Mouse (Mus musculus): ENCODE measurements around the gene Srxn1. TPM values are rescaled to one million over a fixed set of nuclear protein-coding genes. Genes with fewer than 3 reads are reported as not detected.

Srxn1 gene
- total and polyA plus RNA-seq, 3 experiments: not detected

- H3K27ac ChIP-seq (ENCODE audit: insufficient read depth, low read depth): no peak overlapping the region
- no peaks in the 10 kb centered on the region for H3K79me2 ChIP-seq (replicated peaks; ENCODE audit: control insufficient read depth, extremely low read depth, insufficient read depth, poor library complexity, severe bottlenecking)
- dilution Hi-C loops (cut with MboI; ENCODE audit: extremely low pct_ligation_motif_present, extremely low pct_unique_long_range_greater_than_20kb, low sequenced_read_pairs) (no loop called here), in situ Hi-C loops (cut with MboI; ENCODE audit: low pct_ligation_motif_present, low pct_unique_long_range_greater_than_20kb, low sequenced_read_pairs) (no loop called here)
- TF ChIP-seq MEF2A (IDR thresholded peaks at IDR 0.05; ENCODE audit: borderline replicate concordance, low read depth, low read length) (no peak), ZMIZ1 (IDR thresholded peaks at IDR 0.05; ENCODE audit: low read depth, low read length) (no peak), NRF1 (IDR thresholded peaks at IDR 0.05; ENCODE audit: low read depth, low read length) (no peak), ZKSCAN1 (IDR thresholded peaks at IDR 0.05; ENCODE audit: borderline replicate concordance, low read depth, low read length) (no peak), EP300 (IDR thresholded peaks at IDR 0.05; ENCODE audit: low read length) (no peak), MAX (IDR thresholded peaks at IDR 0.05; ENCODE audit: low read length) (no peak), IRF4 (IDR thresholded peaks at IDR 0.05; ENCODE audit: low read depth, low read length) (no peak), KAT2A (IDR thresholded peaks at IDR 0.05; ENCODE audit: insufficient replicate concordance, low read length) (no peak), JUND (conservative IDR thresholded peaks at IDR 0.05; ENCODE audit: low read depth, low read length) (no peak), TCF12 (IDR thresholded peaks at IDR 0.05; ENCODE audit: low read depth, low read length) (no peak), JUN (IDR thresholded peaks at IDR 0.05; ENCODE audit: insufficient read depth, low read depth, low read length) (no peak), SMC3 (IDR thresholded peaks at IDR 0.05; ENCODE audit: low read depth, low read length) (no peak)
- H3K9me3 ChIP-seq (replicated peaks; ENCODE audit: low read length): peaks cover 13% of the 10 kb centered on the region
- H3K4me1 ChIP-seq (ENCODE audit: control insufficient read depth in 1 of 2, insufficient read depth in 2 of 2): peaks cover 0 to 4% of the 10 kb centered on the region in 2 experiments; a peak in 2 of 4 replicates
- no peak overlapping the region for H3K4me3 ChIP-seq (replicated peaks in 1 of 3; ENCODE audit: low read depth in 2 of 3, low read length in 2 of 3, poor library complexity in 1 of 3)
- no peaks in the 10 kb centered on the region for H3K36me3 ChIP-seq (replicated peaks in 1 of 2; ENCODE audit: control insufficient read depth in 1 of 2, insufficient read depth in 1 of 2, low read length in 1 of 2)
- no peak for DNase-seq (ENCODE audit: extremely low read depth)
- H3K27me3 ChIP-seq (replicated peaks): peaks cover 62% of the 10 kb centered on the region
- no peak overlapping the region for H3K9ac ChIP-seq (ENCODE audit: insufficient read depth, low read depth)
- H3K4me2 ChIP-seq (ENCODE audit: insufficient read depth, low read depth, poor library complexity, severe bottlenecking): no peak overlapping the region
Observed at GRCm38 (mm10) chr2:152096922-152097321, 8.4 kb upstream of the Srxn1 start.

DNA sequence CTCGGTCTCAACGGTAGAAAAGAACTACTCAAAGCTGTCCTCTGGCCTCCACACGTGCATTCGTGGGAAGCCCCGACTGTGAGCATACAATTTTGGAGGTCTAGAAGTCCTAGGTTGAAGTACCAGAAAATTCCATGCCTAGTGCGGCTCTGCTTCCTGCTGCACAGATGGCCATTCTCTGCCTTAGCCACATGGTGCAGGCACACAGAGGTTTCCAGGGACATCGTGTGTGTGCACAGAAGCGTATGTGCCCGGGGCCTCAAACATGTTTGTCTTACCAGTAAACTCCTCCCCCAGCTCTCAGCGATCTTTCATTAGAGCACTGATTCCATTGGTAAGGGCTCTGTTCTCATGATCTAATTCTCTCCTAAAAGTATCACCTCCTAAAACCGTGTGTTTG is 7.4 kb upstream of the Srxn1 start:
- Histone ChIP-seq H3K9me3 (replicated peaks; ENCODE audit: low read length) (peaks cover 16% of the 10 kb centered on the region), H3K27me3 (replicated peaks) (peaks cover 72% of the 10 kb centered on the region), H3K36me3 (replicated peaks in 1 of 2; ENCODE audit: control insufficient read depth in 1 of 2, insufficient read depth in 1 of 2, low read length in 1 of 2) (no peaks in the 10 kb centered on the region), H3K4me3 (replicated peaks in 1 of 3; ENCODE audit: low read depth in 2 of 3, low read length in 2 of 3, poor library complexity in 1 of 3) (no peak overlapping the region), H3K4me2 (ENCODE audit: insufficient read depth, low read depth, poor library complexity, severe bottlenecking) (no peak overlapping the region), H3K27ac (ENCODE audit: insufficient read depth, low read depth) (no peak overlapping the region), H3K9ac (ENCODE audit: insufficient read depth, low read depth) (no peak overlapping the region), H3K79me2 (replicated peaks; ENCODE audit: control insufficient read depth, extremely low read depth, insufficient read depth, poor library complexity, severe bottlenecking) (no peaks in the 10 kb centered on the region), H3K4me1 (ENCODE audit: control insufficient read depth in 1 of 2, insufficient read depth in 2 of 2) (no peaks in the 10 kb centered on the region; a peak in 1 of 4 replicates)
- DNase-seq (ENCODE audit: extremely low read depth): no peak
- dilution Hi-C loops (cut with MboI; ENCODE audit: extremely low pct_ligation_motif_present, extremely low pct_unique_long_range_greater_than_20kb, low sequenced_read_pairs) (no loop called here), in situ Hi-C loops (cut with MboI; ENCODE audit: low pct_ligation_motif_present, low pct_unique_long_range_greater_than_20kb, low sequenced_read_pairs) (no loop called here)
- TF ChIP-seq NRF1 (IDR thresholded peaks at IDR 0.05; ENCODE audit: low read depth, low read length) (no peak), JUND (conservative IDR thresholded peaks at IDR 0.05; ENCODE audit: low read depth, low read length) (no peak), ETS1 (conservative IDR thresholded peaks at IDR 0.05; ENCODE audit: low read depth, low read length) (no peak), POLR2AphosphoS2 (IDR thresholded peaks at IDR 0.05; ENCODE audit: low read depth, low read length) (no peak), BHLHE40 (IDR thresholded peaks at IDR 0.05; ENCODE audit: low read depth, low read length) (no peak), TBP (conservative IDR thresholded peaks at IDR 0.05; ENCODE audit: low read depth, low read length) (no peak), POLR2A (IDR thresholded peaks at IDR 0.05; ENCODE audit: low read depth, low read length) (no peak), MEF2A (IDR thresholded peaks at IDR 0.05; ENCODE audit: borderline replicate concordance, low read depth, low read length) (no peak), MAX (IDR thresholded peaks at IDR 0.05; ENCODE audit: low read length) (no peak), MYC (IDR thresholded peaks at IDR 0.05; ENCODE audit: low read depth, low read length) (no peak), MAZ (IDR thresholded peaks at IDR 0.05; ENCODE audit: low read depth, low read length) (no peak), CTCF (conservative IDR thresholded peaks at IDR 0.05 in 1 of 2, IDR thresholded peaks at IDR 0.05 in 1 of 2; ENCODE audit: low read depth in 2 of 2, low read length in 2 of 2) (no peak), RCOR1 (conservative IDR thresholded peaks at IDR 0.05; ENCODE audit: low read depth, low read length) (no peak), ZMIZ1 (IDR thresholded peaks at IDR 0.05; ENCODE audit: low read depth, low read length) (no peak)
